Mouse (Mus musculus): ENCODE results near the gene 2010111I01Rik. TPM values are rescaled to one million over a fixed set of nuclear protein-coding genes. Genes with fewer than 3 reads are reported as not detected.

2010111I01Rik gene
- polyA plus RNA-seq, 1 experiment from 2014 or later = 134 TPM

GRCm38 (mm10) chr13:63068371-63069136 lies 103.9 kb downstream of the 2010111I01Rik start:
- no peak overlapping the region for H3K9ac ChIP-seq (ENCODE audit: low read length)
- H3K36me3 ChIP-seq (ENCODE audit: control insufficient read depth, insufficient read depth, low read length) = no peaks in the 10 kb centered on the region
- H3K4me2 ChIP-seq (ENCODE audit: low read depth, severe bottlenecking) = no peak overlapping the region
- no peaks in the 10 kb centered on the region for H3K9me3 ChIP-seq (ENCODE audit: control insufficient read depth, low read length)
- ATAC-seq (ENCODE audit: insufficient number of reproducible peaks, low FRiP score, low TSS enrichment, low read depth) (no peak), DNase-seq (ENCODE audit: low spot score) (peak; percentile 42)
- no peaks in the 10 kb centered on the region for H3K27me3 ChIP-seq (ENCODE audit: control insufficient read depth, insufficient read depth, low read length)
- no peaks in the 10 kb centered on the region for H3K4me1 ChIP-seq (ENCODE audit: control insufficient read depth, insufficient read depth, low read length)
- no peak overlapping the region for H3K4me3 ChIP-seq (ENCODE audit: low read depth, low read length)
- no peak overlapping the region for H3K27ac ChIP-seq (replicated peaks; ENCODE audit: low read depth, low read length)
- 43% methylated on average over 4 of the region's 4 CpGs for WGBS

GRCm38 (mm10) chr13:63071874-63072273 lies 107.2 kb downstream of the 2010111I01Rik start:
- Histone ChIP-seq H3K36me3 (ENCODE audit: control insufficient read depth, insufficient read depth, low read length) (no peaks in the 10 kb centered on the region), H3K9ac (ENCODE audit: low read length) (no peak overlapping the region), H3K4me2 (ENCODE audit: low read depth, severe bottlenecking) (no peak overlapping the region), H3K27ac (replicated peaks; ENCODE audit: low read depth, low read length) (no peak overlapping the region), H3K9me3 (ENCODE audit: control insufficient read depth, low read length) (no peaks in the 10 kb centered on the region), H3K4me3 (ENCODE audit: low read depth, low read length) (no peak overlapping the region), H3K4me1 (ENCODE audit: control insufficient read depth, insufficient read depth, low read length) (peaks cover 8% of the 10 kb centered on the region), H3K27me3 (ENCODE audit: control insufficient read depth, insufficient read depth, low read length) (no peaks in the 10 kb centered on the region)
- DNase-seq (ENCODE audit: low spot score) (no peak), ATAC-seq (ENCODE audit: insufficient number of reproducible peaks, low FRiP score, low TSS enrichment, low read depth) (no peak)
- WGBS = 65% methylated on average over 8 of the region's 8 CpGs

- Histone ChIP-seq H3K9me3 (ENCODE audit: control insufficient read depth, low read length) (no peaks in the 10 kb centered on the region), H3K4me2 (ENCODE audit: low read depth, severe bottlenecking) (no peak overlapping the region), H3K27me3 (ENCODE audit: control insufficient read depth, insufficient read depth, low read length) (no peaks in the 10 kb centered on the region), H3K36me3 (ENCODE audit: control insufficient read depth, insufficient read depth, low read length) (no peaks in the 10 kb centered on the region), H3K4me3 (ENCODE audit: low read depth, low read length) (no peak overlapping the region), H3K4me1 (ENCODE audit: control insufficient read depth, insufficient read depth, low read length) (peaks cover 8% of the 10 kb centered on the region), H3K27ac (replicated peaks; ENCODE audit: low read depth, low read length) (no peak overlapping the region), H3K9ac (ENCODE audit: low read length) (no peak overlapping the region)
- DNase-seq (ENCODE audit: low spot score) = no peak
- no peak for ATAC-seq (ENCODE audit: insufficient number of reproducible peaks, low FRiP score, low TSS enrichment, low read depth)
- 21% methylated on average over 3 of the region's 3 CpGs for WGBS
Measured at GRCm38 (mm10) chr13:63072376-63072775, 107.7 kb downstream of the 2010111I01Rik start.

- H3K27ac ChIP-seq (replicated peaks; ENCODE audit: low read depth, low read length) = no peak overlapping the region
Measured at GRCm38 (mm10) chr13:63073911-63074675, 109.4 kb downstream of the 2010111I01Rik start.

GRCm38 (mm10) chr13:63074676-63074991 lies 109.9 kb downstream of the 2010111I01Rik start:
- Histone ChIP-seq H3K9ac (ENCODE audit: low read length) (no peak overlapping the region), H3K27ac (replicated peaks; ENCODE audit: low read depth, low read length) (no peak overlapping the region), H3K9me3 (ENCODE audit: control insufficient read depth, low read length) (no peaks in the 10 kb centered on the region; the same call in 1 of the 2 replicates), H3K4me3 (ENCODE audit: low read depth, low read length) (no peak overlapping the region), H3K36me3 (ENCODE audit: control insufficient read depth, insufficient read depth, low read length) (no peaks in the 10 kb centered on the region), H3K4me1 (ENCODE audit: control insufficient read depth, insufficient read depth, low read length) (peaks cover 8% of the 10 kb centered on the region), H3K4me2 (ENCODE audit: low read depth, severe bottlenecking) (no peak overlapping the region), H3K27me3 (ENCODE audit: control insufficient read depth, insufficient read depth, low read length) (no peaks in the 10 kb centered on the region)
- ATAC-seq (ENCODE audit: insufficient number of reproducible peaks, low FRiP score, low TSS enrichment, low read depth) (no peak), DNase-seq (ENCODE audit: low spot score) (no peak)
- 51% methylated on average over 3 of the region's 3 CpGs for WGBS

More at GRCm38 (mm10) chr13:63073911-63074675, 109.4 kb downstream of the 2010111I01Rik start:
- 0 out of 2 replicates have a peak, but pooled peaks have one; percentile 35 for ATAC-seq (ENCODE audit: insufficient number of reproducible peaks, low FRiP score, low TSS enrichment, low read depth)
- H3K4me3 ChIP-seq (ENCODE audit: low read depth, low read length) = no peak overlapping the region
- no peaks in the 10 kb centered on the region for H3K27me3 ChIP-seq (ENCODE audit: control insufficient read depth, insufficient read depth, low read length)
- H3K9me3 ChIP-seq (ENCODE audit: control insufficient read depth, low read length) = no peaks in the 10 kb centered on the region; the same call in 1 of the 2 replicates
- no peak overlapping the region for H3K4me2 ChIP-seq (ENCODE audit: low read depth, severe bottlenecking)
- H3K9ac ChIP-seq (ENCODE audit: low read length) = no peak overlapping the region
- no peaks in the 10 kb centered on the region for H3K36me3 ChIP-seq (ENCODE audit: control insufficient read depth, insufficient read depth, low read length)
- peaks cover 8% of the 10 kb centered on the region for H3K4me1 ChIP-seq (ENCODE audit: control insufficient read depth, insufficient read depth, low read length)
- 35% methylated on average over 9 of the region's 9 CpGs for WGBS
- no peak for DNase-seq (ENCODE audit: low spot score)

- no peaks in the 10 kb centered on the region; the same call in 1 of the 2 replicates for H3K9me3 ChIP-seq (ENCODE audit: control insufficient read depth, low read length)
- peaks cover 8% of the 10 kb centered on the region for H3K4me1 ChIP-seq (ENCODE audit: control insufficient read depth, insufficient read depth, low read length)
- H3K9ac ChIP-seq (ENCODE audit: low read length) = no peak overlapping the region
- ATAC-seq (ENCODE audit: insufficient number of reproducible peaks, low FRiP score, low TSS enrichment, low read depth) (no peak), DNase-seq (ENCODE audit: low spot score) (no peak)
- no peak overlapping the region for H3K4me2 ChIP-seq (ENCODE audit: low read depth, severe bottlenecking)
- no peaks in the 10 kb centered on the region for H3K27me3 ChIP-seq (ENCODE audit: control insufficient read depth, insufficient read depth, low read length)
- H3K4me3 ChIP-seq (ENCODE audit: low read depth, low read length) = no peak overlapping the region
- no peak overlapping the region for H3K27ac ChIP-seq (replicated peaks; ENCODE audit: low read depth, low read length)
- no peaks in the 10 kb centered on the region for H3K36me3 ChIP-seq (ENCODE audit: control insufficient read depth, insufficient read depth, low read length)
- 90% methylated on average over 2 of the region's 2 CpGs for WGBS
Measured at GRCm38 (mm10) chr13:63075331-63075855, 110.7 kb downstream of the 2010111I01Rik start.

- no peak overlapping the region for H3K4me2 ChIP-seq (ENCODE audit: low read depth, severe bottlenecking)
- no peak overlapping the region for H3K27ac ChIP-seq (replicated peaks; ENCODE audit: low read depth, low read length)
- H3K4me1 ChIP-seq (ENCODE audit: control insufficient read depth, insufficient read depth, low read length) = no peaks in the 10 kb centered on the region
- H3K36me3 ChIP-seq (ENCODE audit: control insufficient read depth, insufficient read depth, low read length) = no peaks in the 10 kb centered on the region
- DNase-seq (ENCODE audit: low spot score) (no peak), ATAC-seq (ENCODE audit: insufficient number of reproducible peaks, low FRiP score, low TSS enrichment, low read depth) (no peak)
- H3K4me3 ChIP-seq (ENCODE audit: low read depth, low read length) = no peak overlapping the region
- H3K9ac ChIP-seq (ENCODE audit: low read length) = no peak overlapping the region
- H3K27me3 ChIP-seq (ENCODE audit: control insufficient read depth, insufficient read depth, low read length) = no peaks in the 10 kb centered on the region
- 65% methylated on average over 4 of the region's 4 CpGs for WGBS
- no peaks in the 10 kb centered on the region; the same call in 1 of the 2 replicates for H3K9me3 ChIP-seq (ENCODE audit: control insufficient read depth, low read length)
Measured at GRCm38 (mm10) chr13:63080191-63080590, 115.5 kb downstream of the 2010111I01Rik start.

GRCm38 (mm10) chr13:63080823-63081222 lies 116.1 kb downstream of the 2010111I01Rik start:
- H3K9ac ChIP-seq (ENCODE audit: low read length) = no peak overlapping the region
- no peak for ATAC-seq (ENCODE audit: insufficient number of reproducible peaks, low FRiP score, low TSS enrichment, low read depth)
- H3K36me3 ChIP-seq (ENCODE audit: control insufficient read depth, insufficient read depth, low read length) = no peaks in the 10 kb centered on the region
- no peaks in the 10 kb centered on the region for H3K27me3 ChIP-seq (ENCODE audit: control insufficient read depth, insufficient read depth, low read length)
- no peak overlapping the region for H3K4me2 ChIP-seq (ENCODE audit: low read depth, severe bottlenecking)
- no peaks in the 10 kb centered on the region; the same call in 1 of the 2 replicates for H3K9me3 ChIP-seq (ENCODE audit: control insufficient read depth, low read length)
- no peak overlapping the region for H3K27ac ChIP-seq (replicated peaks; ENCODE audit: low read depth, low read length)
- H3K4me3 ChIP-seq (ENCODE audit: low read depth, low read length) = no peak overlapping the region
- no peak for DNase-seq (ENCODE audit: low spot score)
- 99% methylated on average over 2 of the region's 2 CpGs for WGBS
- no peaks in the 10 kb centered on the region for H3K4me1 ChIP-seq (ENCODE audit: control insufficient read depth, insufficient read depth, low read length)

Data from limb, embryonic 11.5 days (tissue).